Mouse (Mus musculus): ENCODE results near the gene Zdhhc22.

DNA sequence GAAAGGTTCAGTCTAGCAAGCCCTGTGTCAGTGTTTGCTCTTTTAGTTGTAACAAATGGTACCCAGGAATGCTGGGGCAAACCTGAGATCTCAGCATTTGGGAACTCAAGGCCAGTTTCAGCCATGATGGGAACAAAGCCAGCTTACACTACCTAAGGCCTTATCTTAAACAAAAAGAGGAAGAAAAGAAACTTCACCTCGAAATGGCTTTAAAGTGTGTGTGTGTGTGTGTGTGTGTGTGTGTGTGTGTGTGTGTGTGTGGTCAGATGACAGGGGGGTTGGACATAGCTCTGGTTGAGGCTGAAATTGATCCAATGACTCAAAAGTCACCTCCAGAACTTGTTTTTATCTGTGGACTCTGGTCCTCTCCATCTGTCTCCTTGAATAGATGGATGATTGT is 55.5 kb downstream of the Zdhhc22 start:
- TF ChIP-seq POLR2A (IDR thresholded peaks at IDR 0.05; ENCODE audit: insufficient read length, low read depth): no peak
- TF ChIP-seq REST (IDR thresholded peaks at IDR 0.05; ENCODE audit: insufficient read depth, insufficient read length): no peak
- TF ChIP-seq MYOD1 (IDR thresholded peaks at IDR 0.05; ENCODE audit: control insufficient read depth in 1 of 3, insufficient read length in 2 of 3, low read depth in 2 of 3): no peak
- TF ChIP-seq POLR2AphosphoS2 (IDR thresholded peaks at IDR 0.05; ENCODE audit: insufficient read length, low read depth): no peak
- no peak for TF ChIP-seq TCF12 (IDR thresholded peaks at IDR 0.05; ENCODE audit: insufficient read depth, poor library complexity, severe bottlenecking)
